Mouse (Mus musculus): ENCODE data around the gene Syce1. TPM values are rescaled to one million over a fixed set of nuclear protein-coding genes. Genes with fewer than 3 reads are reported as not detected.

Gene Syce1
- total RNA-seq (2023), result not detected in 4 replicates

DNA sequence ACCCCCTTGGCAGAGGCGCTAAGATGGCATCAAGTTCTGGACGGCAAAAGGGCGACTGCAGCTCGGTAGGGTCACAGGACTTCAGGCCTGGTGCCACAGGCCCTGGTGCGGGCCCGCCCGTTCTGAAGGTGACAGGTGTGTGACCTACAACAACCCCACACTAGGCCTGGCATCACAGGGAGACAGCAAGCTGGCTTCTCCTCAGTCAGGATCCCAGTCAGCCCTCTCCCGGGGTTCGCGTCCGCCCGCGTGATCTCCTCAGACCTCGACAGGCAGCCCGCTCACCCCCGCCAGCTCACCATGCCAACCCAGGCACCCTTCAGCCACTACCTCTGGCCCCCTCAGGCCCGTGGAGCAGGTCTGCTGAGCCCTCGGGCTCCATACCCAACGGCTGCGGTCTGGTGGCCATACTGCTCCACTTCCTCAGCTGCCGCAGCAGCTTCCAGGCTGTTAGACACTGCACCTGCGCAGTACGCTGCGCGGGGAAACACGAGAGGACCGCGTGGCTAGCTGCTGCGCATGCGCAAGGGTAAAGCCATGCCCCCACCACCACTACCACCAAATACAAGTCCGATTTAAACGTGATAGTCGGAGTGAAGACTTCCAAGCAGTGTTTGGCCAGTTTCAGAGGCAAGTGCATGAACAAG lies at the start of gene Syce1:
Syce1 (minus strand) TSS at position 447 of the 647 bp plus-strand sequence.

DNA sequence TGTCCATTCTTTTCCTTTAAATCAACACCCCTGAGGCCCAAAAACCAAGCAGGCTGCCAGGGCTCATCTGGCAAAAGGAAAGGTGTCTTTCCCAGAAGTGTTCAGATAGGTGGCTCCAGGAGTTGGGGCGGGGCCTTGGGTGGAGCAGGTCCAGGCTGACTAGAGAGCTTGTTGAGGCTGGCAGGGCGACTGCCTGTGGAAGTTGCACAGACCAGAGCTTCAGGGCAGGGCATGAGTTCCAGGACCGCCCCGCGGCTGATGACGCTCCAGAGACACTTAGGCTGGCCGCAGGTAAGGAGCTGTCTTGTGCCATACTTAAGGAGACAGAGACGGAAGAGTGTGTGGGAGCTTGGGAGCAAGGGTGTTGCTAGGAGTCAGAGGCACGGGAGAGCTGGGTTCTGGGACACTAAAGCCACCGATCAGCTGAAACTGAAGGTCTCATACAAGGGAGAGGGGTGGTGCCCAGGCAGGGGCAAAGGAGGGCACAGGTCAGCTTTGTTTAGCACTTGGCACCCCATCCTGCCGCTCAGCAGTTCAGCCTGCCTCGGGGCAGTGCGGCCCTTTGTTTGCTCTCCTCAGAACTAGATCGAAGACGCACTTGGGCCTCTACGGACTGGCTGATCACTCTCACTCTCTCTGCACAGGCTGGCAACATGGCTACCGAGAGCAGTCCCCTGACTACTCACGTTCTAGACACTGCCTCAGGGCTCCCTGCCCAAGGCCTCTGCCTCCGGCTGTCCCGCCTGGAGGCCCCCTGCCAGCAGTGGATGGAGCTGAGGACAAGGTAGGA lies 47.5 kb upstream of the Syce1 start, which contains the start of gene Urah:
Urah (plus strand) TSS at position 51 of the 790 bp plus-strand sequence.

DNA sequence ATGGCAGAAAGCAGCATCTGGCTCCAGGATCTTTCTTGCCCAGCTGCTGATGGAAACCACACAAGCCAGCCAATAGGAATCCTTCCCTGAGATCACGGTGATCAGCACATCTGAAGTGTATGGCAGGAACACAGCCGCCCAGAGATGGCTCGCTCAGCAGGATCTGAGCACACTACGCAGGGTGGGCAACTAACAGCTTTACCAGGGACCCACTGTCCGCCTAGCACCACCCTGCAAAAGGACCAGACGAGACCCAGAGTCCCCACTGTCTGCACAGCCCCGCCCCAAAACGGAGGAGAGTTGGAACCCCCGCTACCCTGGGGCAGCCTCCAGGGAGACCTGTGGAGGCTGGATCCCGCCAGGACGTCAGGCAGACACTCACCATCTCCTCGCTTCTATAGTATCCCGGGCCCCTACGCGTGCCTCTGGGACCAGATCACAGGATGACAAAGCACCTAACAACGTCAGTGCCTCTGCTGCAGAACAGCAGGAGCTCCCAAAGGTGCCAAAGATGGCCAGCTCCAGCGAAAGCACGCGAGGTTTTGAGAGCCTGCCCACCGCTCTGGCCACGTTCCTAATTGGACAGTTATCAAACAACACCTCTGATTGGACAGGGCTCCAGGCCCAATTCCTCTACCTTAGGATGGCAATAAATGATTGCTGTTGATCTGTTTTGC lies 34.1 kb upstream of the Syce1 start, which contains the start of gene Zfp941:
Zfp941 (minus strand) TSS at position 526 of the 677 bp plus-strand sequence.

DNA sequence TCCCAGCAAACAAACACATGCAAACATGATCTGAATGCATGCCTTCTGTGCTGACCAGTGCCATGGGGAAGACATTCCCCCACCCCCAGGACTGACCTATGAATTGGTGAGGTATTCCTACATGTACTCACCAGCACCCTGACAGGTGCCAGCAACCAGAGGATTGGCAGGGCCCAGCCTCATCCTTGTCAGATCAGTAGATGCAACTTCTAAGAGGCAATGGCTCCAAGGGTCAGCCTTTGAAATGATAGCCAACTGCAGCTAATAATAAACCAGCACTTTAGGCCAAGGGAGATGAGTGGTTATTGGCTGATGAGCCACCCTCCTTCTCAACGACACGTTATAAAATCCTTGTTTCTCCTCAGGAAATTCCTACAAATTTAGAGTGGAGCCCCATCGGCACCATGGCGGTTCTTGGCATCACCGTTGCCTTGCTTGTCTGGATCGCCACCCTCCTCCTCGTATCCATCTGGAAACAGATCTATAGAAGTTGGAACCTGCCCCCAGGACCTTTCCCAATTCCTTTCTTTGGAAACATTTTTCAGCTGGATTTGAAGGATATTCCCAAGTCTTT lies 24.1 kb downstream of the Syce1 start, which contains the start of gene Cyp2e1:
Cyp2e1 (plus strand) TSS at position 293 of the 574 bp plus-strand sequence.

Other genes with a start within 250 kb of the Syce1 start
- not detected in 4 replicates for gene Olfr538, start 220.0 kb downstream of the Syce1 start, total RNA-seq (2023)
- gene Olfr46, start 186.6 kb downstream of the Syce1 start, total RNA-seq (2023), result not detected in 4 replicates
- not detected in 4 replicates for gene Olfr61, start 158.9 kb downstream of the Syce1 start, total RNA-seq (2023)
- not detected in 4 replicates for gene Olfr53, start 141.4 kb downstream of the Syce1 start, total RNA-seq (2023)
- not detected in 4 replicates for gene Olfr539, start 127.9 kb downstream of the Syce1 start, total RNA-seq (2023)
- not detected in 4 replicates for gene Olfr45, start 105.9 kb downstream of the Syce1 start, total RNA-seq (2023)
- gene Olfr541, start 90.6 kb downstream of the Syce1 start, total RNA-seq (2023), result not detected in 4 replicates
- gene Cyp2e1, start 24.1 kb downstream of the Syce1 start, total RNA-seq (2023), result not detected in 4 replicates
- not detected in 4 replicates for gene Zfp941, start 34.3 kb upstream of the Syce1 start, total RNA-seq (2023)
- not detected in 4 replicates for gene Urah, start 47.2 kb upstream of the Syce1 start, total RNA-seq (2023)
- gene Scgb1c1, start 57.7 kb upstream of the Syce1 start, total RNA-seq (2023), result not detected in 4 replicates
- gene Odf3, start 60.0 kb upstream of the Syce1 start, total RNA-seq (2023), result not detected in 4 replicates
- gene Gm45785, start 68.5 kb upstream of the Syce1 start, total RNA-seq (2023), result not detected in 4 replicates
- gene Ric8a, start 69.1 kb upstream of the Syce1 start, total RNA-seq (2023), result 93.4 to 117 TPM (median 99.1 TPM) in 4 replicates
- 18.9 to 23.9 TPM (median 22.0 TPM) in 4 replicates for gene Bet1l, start 69.7 kb upstream of the Syce1 start, total RNA-seq (2023)
- gene Psmd13, start 94.1 kb upstream of the Syce1 start, total RNA-seq (2023), result 76.1 to 84.1 TPM (median 77.2 TPM) in 4 replicates
- 7.3 to 10.8 TPM (median 8.6 TPM) in 4 replicates for gene Sirt3, start 94.5 kb upstream of the Syce1 start, total RNA-seq (2023)
- gene Cox8b, start 112.6 kb upstream of the Syce1 start, total RNA-seq (2023), result not detected in 4 replicates
- gene Nlrp6, start 133.1 kb upstream of the Syce1 start, total RNA-seq (2023), result not detected in 4 replicates
- 15.9 to 23.8 TPM (median 18.4 TPM) in 4 replicates for gene Pgghg, start 153.5 kb upstream of the Syce1 start, total RNA-seq (2023)
- not detected in 4 replicates for gene Ifitm5, start 162.4 kb upstream of the Syce1 start, total RNA-seq (2023)
- not detected in 4 replicates for gene Gm45717, start 168.1 kb upstream of the Syce1 start, total RNA-seq (2023)
- gene Ifitm2, start 168.1 kb upstream of the Syce1 start, total RNA-seq (2023), result 10.4 to 16.2 TPM (median 12.9 TPM) in 4 replicates
- gene Ifitm1, start 179.4 kb upstream of the Syce1 start, total RNA-seq (2023), result 1.2 TPM in 1 of 4 replicates, not detected in the others
- gene Ifitm3, start 222.9 kb upstream of the Syce1 start, total RNA-seq (2023), result 3.2 to 7.5 TPM (median 4.5 TPM) in 4 replicates
- 1.6 to 1.9 TPM in 2 of 4 replicates, not detected in the others for gene Ifitm6, start 230.1 kb upstream of the Syce1 start, total RNA-seq (2023)
- gene Gm17387, start 241.3 kb upstream of the Syce1 start, total RNA-seq (2023), result not detected in 4 replicates